Mouse (Mus musculus): ENCODE measurements around the gene Arhgap30. TPM values are rescaled to one million over a fixed set of nuclear protein-coding genes. Genes with fewer than 3 reads are reported as not detected.

The Arhgap30 gene
- total and polyA plus RNA-seq, 2 experiments from 2014 or later: 0.75 to 0.82 TPM

- no peaks in the 10 kb centered on the region for H3K27me3 ChIP-seq (ENCODE audit: insufficient read depth, low read length)
- H3K4me3 ChIP-seq (ENCODE audit: low read depth, low read length): no peak overlapping the region
- H3K4me1 ChIP-seq (ENCODE audit: insufficient read depth, low read length): no peaks in the 10 kb centered on the region
- no peak overlapping the region for H3K9ac ChIP-seq (replicated peaks; ENCODE audit: low read length, poor library complexity, severe bottlenecking)
- no peak for TF ChIP-seq CTCF (IDR thresholded peaks at IDR 0.05)
- no peak overlapping the region for H3K4me2 ChIP-seq (ENCODE audit: low read depth, low read length, poor library complexity, severe bottlenecking)
- no peaks in the 10 kb centered on the region for H3K36me3 ChIP-seq (ENCODE audit: insufficient read depth, low read length)
- DNase-seq (ENCODE audit: low spot score): no peak
- no peaks in the 10 kb centered on the region for H3K9me3 ChIP-seq (ENCODE audit: low read length)
- no peak for ATAC-seq (ENCODE audit: low FRiP score)
- H3K27ac ChIP-seq (ENCODE audit: low read depth, low read length): no peak overlapping the region
- 100% methylated on average over 1 of the region's 1 CpGs for WGBS
Measured at GRCm38 (mm10) chr1:171457568-171457967, 68.8 kb downstream of the Arhgap30 start.

DNA sequence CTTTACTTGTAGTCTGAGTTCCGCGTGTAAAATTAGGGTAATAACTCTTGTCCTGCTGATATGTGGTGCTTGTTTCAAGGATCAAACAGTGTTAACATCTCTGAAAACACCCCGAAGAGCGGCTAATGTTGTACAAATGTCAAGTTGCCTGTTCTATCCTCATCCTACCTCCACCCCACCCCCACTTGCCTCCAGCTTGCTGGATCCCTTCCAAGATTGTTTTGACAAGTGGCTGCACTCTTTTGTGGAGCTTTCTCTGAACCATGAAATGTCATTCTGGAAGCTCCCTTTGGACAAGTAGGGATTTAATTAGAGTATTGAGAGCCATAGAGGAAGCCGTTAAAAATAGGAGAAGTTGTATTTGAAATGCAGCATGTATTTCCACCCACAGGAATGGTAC is 71.0 kb downstream of the Arhgap30 start:
- DNase-seq (ENCODE audit: low spot score) (peak; percentile 52), ATAC-seq (ENCODE audit: low FRiP score) (no peak)
- no peak overlapping the region for H3K27ac ChIP-seq (ENCODE audit: low read depth, low read length)
- TF ChIP-seq CTCF (IDR thresholded peaks at IDR 0.05): no peak
- no peaks in the 10 kb centered on the region for H3K4me1 ChIP-seq (ENCODE audit: insufficient read depth, low read length)
- no peak overlapping the region for H3K4me2 ChIP-seq (ENCODE audit: low read depth, low read length, poor library complexity, severe bottlenecking)
- 40% methylated on average over 5 of the region's 5 CpGs for WGBS
- H3K27me3 ChIP-seq (ENCODE audit: insufficient read depth, low read length): no peaks in the 10 kb centered on the region
- H3K36me3 ChIP-seq (ENCODE audit: insufficient read depth, low read length): no peaks in the 10 kb centered on the region
- H3K9me3 ChIP-seq (ENCODE audit: low read length): no peaks in the 10 kb centered on the region
- no peak overlapping the region for H3K4me3 ChIP-seq (ENCODE audit: low read depth, low read length)
- H3K9ac ChIP-seq (replicated peaks; ENCODE audit: low read length, poor library complexity, severe bottlenecking): no peak overlapping the region

Other genes starting within 250 kb of the Arhgap30 start
- gene Sdhc, start 238.4 kb upstream of the Arhgap30 start, total RNA-seq (2014; rRNA removed): 263 TPM in 2 replicates
- gene Sdhc, start 238.4 kb upstream of the Arhgap30 start, polyA plus RNA-seq (2015; fragmentation: Nextera tagmentation; extraction: Ambion mirVana): 313 and 326 TPM in 2 replicates
- 0.49 and 0.90 TPM in 2 replicates for gene Mpz, start 238.2 kb upstream of the Arhgap30 start, total RNA-seq (2014; rRNA removed)
- 0.63 and 0.67 TPM in 2 replicates for gene Mpz, start 238.2 kb upstream of the Arhgap30 start, polyA plus RNA-seq (2015; fragmentation: Nextera tagmentation; extraction: Ambion mirVana)
- gene Pcp4l1, start 192.7 kb upstream of the Arhgap30 start, total RNA-seq (2014; rRNA removed): 16.9 and 22.1 TPM in 2 replicates
- gene Pcp4l1, start 192.7 kb upstream of the Arhgap30 start, polyA plus RNA-seq (2015; fragmentation: Nextera tagmentation; extraction: Ambion mirVana): 24.1 and 29.1 TPM in 2 replicates
- gene Nr1i3, start 175.0 kb upstream of the Arhgap30 start, total RNA-seq (2014; rRNA removed): 0.11 TPM in 1 of 2 replicates, not detected in the other
- gene Nr1i3, start 175.0 kb upstream of the Arhgap30 start, polyA plus RNA-seq (2015; fragmentation: Nextera tagmentation; extraction: Ambion mirVana): 0.19 and 0.23 TPM in 2 replicates
- 49.8 and 57.6 TPM in 2 replicates for gene Tomm40l, start 166.4 kb upstream of the Arhgap30 start, total RNA-seq (2014; rRNA removed)
- 33.9 and 44.6 TPM in 2 replicates for gene Tomm40l, start 166.4 kb upstream of the Arhgap30 start, polyA plus RNA-seq (2015; fragmentation: Nextera tagmentation; extraction: Ambion mirVana)
- 3.7 TPM in 1 of 2 replicates, not detected in the other for gene Apoa2, start 163.9 kb upstream of the Arhgap30 start, total RNA-seq (2014; rRNA removed)
- 5.2 and 7.2 TPM in 2 replicates for gene Apoa2, start 163.9 kb upstream of the Arhgap30 start, polyA plus RNA-seq (2015; fragmentation: Nextera tagmentation; extraction: Ambion mirVana)
- gene Fcer1g, start 154.6 kb upstream of the Arhgap30 start, total RNA-seq (2014; rRNA removed): 21.3 and 25.9 TPM in 2 replicates
- 30.5 and 31.1 TPM in 2 replicates for gene Fcer1g, start 154.6 kb upstream of the Arhgap30 start, polyA plus RNA-seq (2015; fragmentation: Nextera tagmentation; extraction: Ambion mirVana)
- gene Adamts4, start 138.5 kb upstream of the Arhgap30 start, total RNA-seq (2014; rRNA removed): 5.2 and 8.2 TPM in 2 replicates
- 3.4 and 4.2 TPM in 2 replicates for gene Adamts4, start 138.5 kb upstream of the Arhgap30 start, polyA plus RNA-seq (2015; fragmentation: Nextera tagmentation; extraction: Ambion mirVana)
- gene Ndufs2, start 137.6 kb upstream of the Arhgap30 start, total RNA-seq (2014; rRNA removed): 224 and 230 TPM in 2 replicates
- gene Ndufs2, start 137.6 kb upstream of the Arhgap30 start, polyA plus RNA-seq (2015; fragmentation: Nextera tagmentation; extraction: Ambion mirVana): 221 and 244 TPM in 2 replicates
- gene B4galt3, start 118.6 kb upstream of the Arhgap30 start, total RNA-seq (2014; rRNA removed): 77.0 and 94.9 TPM in 2 replicates
- 109 and 110 TPM in 2 replicates for gene B4galt3, start 118.6 kb upstream of the Arhgap30 start, polyA plus RNA-seq (2015; fragmentation: Nextera tagmentation; extraction: Ambion mirVana)
- 36.5 and 45.9 TPM in 2 replicates for gene Ppox, start 107.8 kb upstream of the Arhgap30 start, total RNA-seq (2014; rRNA removed)
- gene Ppox, start 107.8 kb upstream of the Arhgap30 start, polyA plus RNA-seq (2015; fragmentation: Nextera tagmentation; extraction: Ambion mirVana): 31.3 and 32.6 TPM in 2 replicates
- gene Usp21, start 101.0 kb upstream of the Arhgap30 start, total RNA-seq (2014; rRNA removed): 59.5 and 65.9 TPM in 2 replicates
- 81.0 and 82.6 TPM in 2 replicates for gene Usp21, start 101.0 kb upstream of the Arhgap30 start, polyA plus RNA-seq (2015; fragmentation: Nextera tagmentation; extraction: Ambion mirVana)
- 83.7 and 87.9 TPM in 2 replicates for gene Ufc1, start 93.9 kb upstream of the Arhgap30 start, total RNA-seq (2014; rRNA removed)
- gene Ufc1, start 93.9 kb upstream of the Arhgap30 start, polyA plus RNA-seq (2015; fragmentation: Nextera tagmentation; extraction: Ambion mirVana): 128 and 132 TPM in 2 replicates
- 29.8 and 42.1 TPM in 2 replicates for gene Dedd, start 59.8 kb upstream of the Arhgap30 start, total RNA-seq (2014; rRNA removed)
- 38.9 and 40.3 TPM in 2 replicates for gene Dedd, start 59.8 kb upstream of the Arhgap30 start, polyA plus RNA-seq (2015; fragmentation: Nextera tagmentation; extraction: Ambion mirVana)
- gene Nit1, start 43.3 kb upstream of the Arhgap30 start, total RNA-seq (2014; rRNA removed): 42.5 and 44.0 TPM in 2 replicates
- gene Nit1, start 43.3 kb upstream of the Arhgap30 start, polyA plus RNA-seq (2015; fragmentation: Nextera tagmentation; extraction: Ambion mirVana): 45.2 and 46.6 TPM in 2 replicates
- 17.3 and 18.4 TPM in 2 replicates for gene Pfdn2, start 43.3 kb upstream of the Arhgap30 start, total RNA-seq (2014; rRNA removed)
- 139 and 155 TPM in 2 replicates for gene Pfdn2, start 43.3 kb upstream of the Arhgap30 start, polyA plus RNA-seq (2015; fragmentation: Nextera tagmentation; extraction: Ambion mirVana)
- 4.0 and 4.5 TPM in 2 replicates for gene Klhdc9, start 28.2 kb upstream of the Arhgap30 start, total RNA-seq (2014; rRNA removed)
- gene Klhdc9, start 28.2 kb upstream of the Arhgap30 start, polyA plus RNA-seq (2015; fragmentation: Nextera tagmentation; extraction: Ambion mirVana): 6.3 and 6.4 TPM in 2 replicates
- 4.7 and 9.3 TPM in 2 replicates for gene Nectin4, start 18.9 kb upstream of the Arhgap30 start, total RNA-seq (2014; rRNA removed)
- 4.8 TPM in 2 replicates for gene Nectin4, start 18.9 kb upstream of the Arhgap30 start, polyA plus RNA-seq (2015; fragmentation: Nextera tagmentation; extraction: Ambion mirVana)
- gene Usf1, start 22.4 kb downstream of the Arhgap30 start, total RNA-seq (2014; rRNA removed): 134 and 156 TPM in 2 replicates
- 160 and 167 TPM in 2 replicates for gene Usf1, start 22.4 kb downstream of the Arhgap30 start, polyA plus RNA-seq (2015; fragmentation: Nextera tagmentation; extraction: Ambion mirVana)
- gene Tstd1, start 29.9 kb downstream of the Arhgap30 start, total RNA-seq (2014; rRNA removed): not detected in 2 replicates
- 3.1 and 3.9 TPM in 2 replicates for gene Tstd1, start 29.9 kb downstream of the Arhgap30 start, polyA plus RNA-seq (2015; fragmentation: Nextera tagmentation; extraction: Ambion mirVana)
- 6.6 and 9.2 TPM in 2 replicates for gene F11r, start 48.6 kb downstream of the Arhgap30 start, total RNA-seq (2014; rRNA removed)
- gene F11r, start 48.6 kb downstream of the Arhgap30 start, polyA plus RNA-seq (2015; fragmentation: Nextera tagmentation; extraction: Ambion mirVana): 7.6 and 8.9 TPM in 2 replicates
- 9.4 and 14.7 TPM in 2 replicates for gene Alyref2, start 114.5 kb downstream of the Arhgap30 start, total RNA-seq (2014; rRNA removed)
- 22.1 and 22.2 TPM in 2 replicates for gene Alyref2, start 114.5 kb downstream of the Arhgap30 start, polyA plus RNA-seq (2015; fragmentation: Nextera tagmentation; extraction: Ambion mirVana)
- gene Itln1, start 146.3 kb downstream of the Arhgap30 start, total RNA-seq (2014; rRNA removed): not detected in 2 replicates
- not detected in 2 replicates for gene Itln1, start 146.3 kb downstream of the Arhgap30 start, polyA plus RNA-seq (2015; fragmentation: Nextera tagmentation; extraction: Ambion mirVana)
- not detected in 2 replicates for gene Cd244a, start 170.2 kb downstream of the Arhgap30 start, total RNA-seq (2014; rRNA removed)
- not detected in 2 replicates for gene Cd244a, start 170.2 kb downstream of the Arhgap30 start, polyA plus RNA-seq (2015; fragmentation: Nextera tagmentation; extraction: Ambion mirVana)
- 0.19 and 0.66 TPM in 2 replicates for gene Ly9, start 218.5 kb downstream of the Arhgap30 start, total RNA-seq (2014; rRNA removed)
- gene Ly9, start 218.5 kb downstream of the Arhgap30 start, polyA plus RNA-seq (2015; fragmentation: Nextera tagmentation; extraction: Ambion mirVana): 0.21 TPM in 1 of 2 replicates, not detected in the other

Data from midbrain, postnatal 0 days (tissue).